8 mouse cellular contexts compared by ENCODE assay signal in the genomic region with DNA sequence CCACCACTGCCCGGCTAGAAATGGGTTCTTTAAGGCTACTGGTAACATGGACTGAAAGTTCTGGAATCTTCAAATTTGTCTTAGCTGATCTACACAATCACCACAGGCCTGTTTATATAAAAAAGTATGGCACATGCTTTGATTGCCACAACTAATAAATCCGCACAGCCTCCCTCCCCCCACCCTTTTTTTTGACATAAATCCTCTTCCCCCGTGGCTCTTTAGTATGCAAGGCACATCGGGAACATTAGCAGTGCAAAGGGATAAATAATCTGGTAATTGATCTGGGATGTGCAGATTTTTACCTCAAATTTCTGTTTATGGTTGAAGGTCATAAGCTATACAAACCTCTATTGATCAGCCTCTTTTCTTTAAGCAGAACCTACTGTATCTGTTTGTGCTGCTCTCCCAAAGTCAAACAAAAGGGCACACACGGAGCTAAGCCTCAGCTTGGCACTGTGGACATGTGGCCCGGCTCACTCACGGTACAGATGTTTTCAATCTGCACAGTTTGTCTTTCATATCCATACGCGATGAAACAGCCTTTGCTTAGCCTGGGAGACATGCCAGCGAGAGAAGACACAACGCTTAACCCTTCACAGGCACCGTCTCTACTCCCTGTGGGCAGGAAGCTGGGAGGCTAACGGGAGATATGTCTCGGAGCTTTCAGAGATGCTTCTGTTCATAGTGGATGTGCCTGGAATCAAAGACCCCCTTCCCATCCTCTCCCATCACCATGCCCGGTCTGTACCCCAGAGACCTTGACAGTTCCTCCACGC.
DNase-seq lines count a peak whose midpoint lies in the region; ATAC-seq and TF ChIP-seq lines count a peak whose summit lies in the region.

No protein-coding gene starts in this region.

- peak overlapping the region; percentile 4; the same call in 1 of the 2 replicates for H3K4me2 ChIP-seq in forebrain, embryonic 16.5 days (ENCODE audit: low read length)
- no peak overlapping the region for H3K4me2 ChIP-seq in hindbrain, embryonic 14.5 days (replicated peaks)
- peak overlapping the region; percentile 16; the same call in 1 of the 2 replicates for H3K4me2 ChIP-seq in midbrain, embryonic 15.5 days

- no peak for TF ChIP-seq CTCF in gastrocnemius, adult 2 months (IDR thresholded peaks at IDR 0.05)

- 33% methylated on average over 16 of the region's 16 CpGs for WGBS in forebrain, embryonic 16.5 days
- WGBS in hindbrain, embryonic 14.5 days = 39% methylated on average over 16 of the region's 16 CpGs
- 29% methylated on average over 16 of the region's 16 CpGs for WGBS in midbrain, embryonic 15.5 days

- H3K4me3 ChIP-seq in gastrocnemius, adult 2 months = peak overlapping the region; percentile 7; the same call in 1 of the 2 replicates
- no peak overlapping the region for H3K4me3 ChIP-seq in forebrain, embryonic 16.5 days (replicated peaks; ENCODE audit: low read length)
- H3K4me3 ChIP-seq in hindbrain, embryonic 14.5 days (replicated peaks; ENCODE audit: low read length) = no peak overlapping the region
- H3K4me3 ChIP-seq in midbrain, embryonic 15.5 days = no peak overlapping the region

- DNase-seq in gastrocnemius, adult 2 months = peak; percentile 23
- no peak for DNase-seq in gastrocnemius, adult 18-20 months (ENCODE audit: low spot score)
- peak; percentile 55 for DNase-seq in hindbrain, embryonic 14.5 days (ENCODE audit: low spot score)
- DNase-seq in left cerebral cortex, adult 8-10 months (ENCODE audit: low spot score in 2 of 2) = peak; percentile 2 to 9
- DNase-seq in natural killer cell, adult 2 months (ENCODE audit: low spot score in 2 of 2) = no peak

- ATAC-seq in forebrain, embryonic 16.5 days = peak; percentile 54; the same call in 1 of the 2 replicates
- ATAC-seq in hindbrain, embryonic 14.5 days (ENCODE audit: low FRiP score) = no peak
- peak; percentile 54; the same call in 1 of the 2 replicates for ATAC-seq in midbrain, embryonic 15.5 days (replicated peaks)
- no peak for ATAC-seq in inflammation-experienced regulatory T-cells, adult 6 months

- H3K27me3 ChIP-seq in forebrain, embryonic 16.5 days (replicated peaks; ENCODE audit: control insufficient read depth, insufficient read depth, low read length) = no peaks in the 10 kb centered on the region
- H3K27me3 ChIP-seq in hindbrain, embryonic 14.5 days (ENCODE audit: control insufficient read depth, insufficient read depth, low read length) = no peaks in the 10 kb centered on the region
- no peaks in the 10 kb centered on the region for H3K27me3 ChIP-seq in midbrain, embryonic 15.5 days (replicated peaks)

- no peak overlapping the region for H3K9ac ChIP-seq in forebrain, embryonic 16.5 days (replicated peaks; ENCODE audit: low read depth, low read length)
- no peak overlapping the region for H3K9ac ChIP-seq in hindbrain, embryonic 14.5 days
- no peak overlapping the region for H3K9ac ChIP-seq in midbrain, embryonic 15.5 days

- intact Hi-C loops in gastrocnemius, adult 2 months (cut with DNase I) = no loop called here

- H3K27ac ChIP-seq in gastrocnemius, adult 2 months = no peak overlapping the region
- no peak overlapping the region for H3K27ac ChIP-seq in forebrain, embryonic 16.5 days (ENCODE audit: low read length)
- 0 out of 2 replicates have a peak overlapping the region, but pooled peaks have one; percentile 40 for H3K27ac ChIP-seq in hindbrain, embryonic 14.5 days
- no peak overlapping the region for H3K27ac ChIP-seq in midbrain, embryonic 15.5 days

- H3K36me3 ChIP-seq in forebrain, embryonic 16.5 days (ENCODE audit: control insufficient read depth, insufficient read depth) = no peaks in the 10 kb centered on the region
- no peaks in the 10 kb centered on the region for H3K36me3 ChIP-seq in hindbrain, embryonic 14.5 days (replicated peaks; ENCODE audit: control insufficient read depth, insufficient read depth)
- no peaks in the 10 kb centered on the region for H3K36me3 ChIP-seq in midbrain, embryonic 15.5 days (replicated peaks)

- H3K4me1 ChIP-seq in forebrain, embryonic 16.5 days (replicated peaks; ENCODE audit: control insufficient read depth, insufficient read depth, low read length) = peaks cover 4% of the 10 kb centered on the region
- H3K4me1 ChIP-seq in hindbrain, embryonic 14.5 days (replicated peaks; ENCODE audit: control insufficient read depth, insufficient read depth, low read length) = peaks cover 4% of the 10 kb centered on the region; the same call in 1 of the 2 replicates
- H3K4me1 ChIP-seq in midbrain, embryonic 15.5 days = peaks cover 9% of the 10 kb centered on the region

- H3K9me3 ChIP-seq in forebrain, embryonic 16.5 days (ENCODE audit: control insufficient read depth, low read length) = no peaks in the 10 kb centered on the region
- no peaks in the 10 kb centered on the region for H3K9me3 ChIP-seq in hindbrain, embryonic 14.5 days (ENCODE audit: control insufficient read depth, low read length)
- H3K9me3 ChIP-seq in midbrain, embryonic 15.5 days = no peaks in the 10 kb centered on the region

Comparison
In these comparisons a context has a peak if more than half of its experiments do, and no peak if none do; other contexts are left out.
1. DNase-seq: peak in gastrocnemius, adult 2 months (single experiment), hindbrain, embryonic 14.5 days (single experiment) and left cerebral cortex, adult 8-10 months (2 of 2); none in gastrocnemius, adult 18-20 months (single experiment) and natural killer cell, adult 2 months (0 of 2).
2. ATAC-seq: peak in forebrain, embryonic 16.5 days (single experiment) and midbrain, embryonic 15.5 days (single experiment); none in hindbrain, embryonic 14.5 days (single experiment) and inflammation-experienced regulatory T-cells, adult 6 months (single experiment).